Mouse (Mus musculus): Measurements from ENCODE around the gene Cggbp1. TPM values are rescaled to one million over a fixed set of nuclear protein-coding genes. Genes with fewer than 3 reads are reported as not detected.
A peak's percentile ranks its signal among the peaks of the same experiment; 100 is the strongest.
"Not testable (repeated sequence)": the region's sequence is repeated elsewhere in the genome, so short reads cannot be mapped to it uniquely, and the experiment has no call there.

Cggbp1 gene
- total RNA-seq, 2 experiments from 2014 or later: 18.2 to 26.7 TPM

GRCm38 (mm10) chr16:64850287-64851084, 1.3 kb upstream of the Cggbp1 start:
- Histone ChIP-seq H3K4me3 (peak overlapping the region; percentile 80), H3K27ac (peak overlapping the region; percentile 100)
- peak; percentile 62 for DNase-seq
- no peak for TF ChIP-seq CTCF (IDR thresholded peaks at IDR 0.05)
- intact Hi-C loops (cut with DNase I): loop anchor here (1.0 kb wide), 1 partner anchor 80 kb away; no protein-coding TSS in a partner anchor

- Histone ChIP-seq H3K27ac (peak overlapping the region; percentile 100), H3K4me3 (peak overlapping the region; percentile 80)
- DNase-seq: no peak
- intact Hi-C loops (cut with DNase I): loop anchor here (1.0 kb wide), 1 partner anchor 81 kb away; no protein-coding TSS in a partner anchor
- no peak; the same call in 1 of the 2 replicates for TF ChIP-seq CTCF (IDR thresholded peaks at IDR 0.05)
These were observed 672 bp upstream of the Cggbp1 start for GRCm38 (mm10) chr16:64851085-64851562.

GRCm38 (mm10) chr16:64852441-64852871, 660 bp downstream of the Cggbp1 start:
- Histone ChIP-seq H3K27ac (peak overlapping the region; percentile 98), H3K4me3 (peak overlapping the region; percentile 80)
- TF ChIP-seq CTCF (IDR thresholded peaks at IDR 0.05): no peak
- peak; percentile 84 for DNase-seq
- intact Hi-C loops (cut with DNase I): loop anchor here (2.0 kb wide), 1 partner anchor 20 kb away; no protein-coding TSS in a partner anchor

GRCm38 (mm10) chr16:64852891-64853290, 1.1 kb downstream of the Cggbp1 start:
- Histone ChIP-seq H3K4me3 (peak overlapping the region; percentile 80), H3K27ac (peak overlapping the region; percentile 98)
- intact Hi-C loops (cut with DNase I): loop anchor here (2.0 kb wide), 1 partner anchor 20 kb away; no protein-coding TSS in a partner anchor
- no peak for TF ChIP-seq CTCF (IDR thresholded peaks at IDR 0.05)
- DNase-seq: no peak

GRCm38 (mm10) chr16:64856946-64857345, 5.2 kb downstream of the Cggbp1 start:
- no peak for DNase-seq
- Histone ChIP-seq H3K4me3 (no peak overlapping the region), H3K27ac (no peak overlapping the region)
- intact Hi-C loops (cut with DNase I): no loop called here
- no peak for TF ChIP-seq CTCF (IDR thresholded peaks at IDR 0.05)

- H3K4me3 ChIP-seq; DNase-seq; intact Hi-C loops (cut with DNase I); H3K27ac ChIP-seq: not testable (repeated sequence)
These were observed 14.0 kb downstream of the Cggbp1 start for GRCm38 (mm10) chr16:64865841-64866240.

GRCm38 (mm10) chr16:64868613-64869012, 16.8 kb downstream of the Cggbp1 start:
- no peak overlapping the region for H3K27ac ChIP-seq
- no peak overlapping the region for H3K4me3 ChIP-seq
- intact Hi-C loops (cut with DNase I): no loop called here
- no peak for TF ChIP-seq CTCF (IDR thresholded peaks at IDR 0.05)
- DNase-seq: no peak

- Histone ChIP-seq H3K4me3 (no peak overlapping the region), H3K27ac (no peak overlapping the region)
- no peak for TF ChIP-seq CTCF (IDR thresholded peaks at IDR 0.05)
- no peak for DNase-seq
- intact Hi-C loops (cut with DNase I): no loop called here
These were observed 17.8 kb downstream of the Cggbp1 start for GRCm38 (mm10) chr16:64869621-64870020.

GRCm38 (mm10) chr16:64872296-64872695, 20.5 kb downstream of the Cggbp1 start:
- Histone ChIP-seq H3K4me3 (no peak overlapping the region), H3K27ac (0 out of 2 replicates have a peak overlapping the region, but pooled peaks have one; percentile 24)
- no peak for TF ChIP-seq CTCF (IDR thresholded peaks at IDR 0.05)
- intact Hi-C loops (cut with DNase I): loop anchor here (2.0 kb wide), 1 partner anchor 19 kb away; no protein-coding TSS in a partner anchor
- no peak for DNase-seq

GRCm38 (mm10) chr16:64872841-64873240, 21.0 kb downstream of the Cggbp1 start:
- no peak for DNase-seq
- Histone ChIP-seq H3K4me3 (peak overlapping the region; percentile 90), H3K27ac (peak overlapping the region; percentile 94)
- no peak for TF ChIP-seq CTCF (IDR thresholded peaks at IDR 0.05)
- intact Hi-C loops (cut with DNase I): loop anchor here (2.0 kb wide), 1 partner anchor 20 kb away; no protein-coding TSS in a partner anchor

- H3K27ac ChIP-seq: peak overlapping the region; percentile 94
- H3K4me3 ChIP-seq: peak overlapping the region; percentile 90
- intact Hi-C loops (cut with DNase I): loop anchor here (2.0 kb wide), 1 partner anchor 21 kb away; no protein-coding TSS in a partner anchor
- peak; percentile 70 for DNase-seq
- TF ChIP-seq CTCF (IDR thresholded peaks at IDR 0.05): no peak
These were observed 21.9 kb downstream of the Cggbp1 start for GRCm38 (mm10) chr16:64873416-64874305.

- Histone ChIP-seq H3K27ac (no peak overlapping the region), H3K4me3 (no peak overlapping the region)
- intact Hi-C loops (cut with DNase I): no loop called here
- TF ChIP-seq CTCF (IDR thresholded peaks at IDR 0.05): no peak
- no peak for DNase-seq
These were observed 23.6 kb downstream of the Cggbp1 start for GRCm38 (mm10) chr16:64875384-64875783.

Data from gastrocnemius, adult 2 months (tissue).